Mouse (Mus musculus): Measurements from ENCODE around the gene Stard13. TPM values are rescaled to one million over a fixed set of nuclear protein-coding genes. Genes with fewer than 3 reads are reported as not detected.

Stard13 gene
- polyA plus RNA-seq, 1 experiment from 2014 or later: 2.7 TPM

DNA sequence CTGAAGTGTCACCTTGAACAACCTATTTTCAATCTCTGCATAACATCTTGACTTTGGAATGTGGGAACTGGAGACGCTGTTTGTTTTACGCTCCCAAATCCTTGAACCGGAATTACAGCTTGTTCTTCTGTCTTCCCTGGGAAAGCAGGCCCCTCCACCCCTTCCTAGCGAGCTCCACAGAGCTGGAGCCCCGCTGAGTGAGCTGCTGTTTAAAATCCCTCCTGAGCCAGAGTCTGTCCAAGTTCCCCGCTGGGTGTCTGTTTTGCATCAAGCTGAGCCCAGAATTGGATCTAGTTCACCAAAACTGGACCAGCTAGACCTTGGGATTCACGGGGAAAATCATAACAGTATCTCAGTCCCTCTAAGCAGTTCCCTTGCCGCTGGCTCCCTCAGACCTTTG lies 210.2 kb downstream of the Stard13 start:
- 0 out of 2 replicates have a peak, but pooled peaks cover 13% of the 10 kb centered on the region for H3K4me1 ChIP-seq (ENCODE audit: control insufficient read depth, insufficient read depth, low read length)
- 20% methylated on average over 8 of the region's 8 CpGs for WGBS
- no peaks in the 10 kb centered on the region for H3K27me3 ChIP-seq (ENCODE audit: control insufficient read depth, insufficient read depth, low read length)
- H3K36me3 ChIP-seq (ENCODE audit: control insufficient read depth, insufficient read depth, low read length): no peaks in the 10 kb centered on the region
- no peak for ATAC-seq (ENCODE audit: low read depth)
- H3K27ac ChIP-seq (ENCODE audit: low read depth, low read length): no peak overlapping the region
- H3K4me2 ChIP-seq (ENCODE audit: low read depth, low read length): no peak overlapping the region
- no peak overlapping the region for H3K4me3 ChIP-seq (ENCODE audit: low read depth, low read length)
- no peaks in the 10 kb centered on the region for H3K9me3 ChIP-seq (ENCODE audit: control insufficient read depth, low read length)
- H3K9ac ChIP-seq (replicated peaks; ENCODE audit: low read depth, low read length): no peak overlapping the region

DNA sequence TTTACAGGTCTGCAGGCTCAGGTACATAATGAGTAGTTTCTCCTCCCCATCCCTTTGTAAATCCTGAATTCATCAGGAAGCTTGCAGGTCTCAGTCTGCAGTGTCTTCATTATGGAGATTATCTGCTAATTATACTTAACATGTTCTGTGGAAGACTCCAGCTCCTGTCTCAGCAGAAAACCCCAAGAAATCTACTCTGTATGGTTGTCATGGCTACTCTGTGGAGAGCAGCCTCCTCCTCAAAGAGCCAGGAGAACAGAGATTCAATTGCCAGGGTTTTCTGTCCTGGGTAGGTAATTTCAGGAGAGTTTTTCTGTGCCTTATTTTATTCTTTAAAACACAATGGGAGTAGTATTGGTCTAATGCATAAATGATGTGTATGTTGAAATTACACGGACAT lies 210.7 kb downstream of the Stard13 start:
- Histone ChIP-seq H3K4me3 (ENCODE audit: low read depth, low read length) (no peak overlapping the region), H3K4me2 (ENCODE audit: low read depth, low read length) (no peak overlapping the region), H3K27ac (ENCODE audit: low read depth, low read length) (no peak overlapping the region), H3K36me3 (ENCODE audit: control insufficient read depth, insufficient read depth, low read length) (no peaks in the 10 kb centered on the region), H3K9ac (replicated peaks; ENCODE audit: low read depth, low read length) (no peak overlapping the region), H3K9me3 (ENCODE audit: control insufficient read depth, low read length) (no peaks in the 10 kb centered on the region), H3K4me1 (ENCODE audit: control insufficient read depth, insufficient read depth, low read length) (0 out of 2 replicates have a peak, but pooled peaks cover 13% of the 10 kb centered on the region), H3K27me3 (ENCODE audit: control insufficient read depth, insufficient read depth, low read length) (no peaks in the 10 kb centered on the region)
- no peak for ATAC-seq (ENCODE audit: low read depth)
- 25% methylated on average over 1 of the region's 1 CpGs for WGBS

DNA sequence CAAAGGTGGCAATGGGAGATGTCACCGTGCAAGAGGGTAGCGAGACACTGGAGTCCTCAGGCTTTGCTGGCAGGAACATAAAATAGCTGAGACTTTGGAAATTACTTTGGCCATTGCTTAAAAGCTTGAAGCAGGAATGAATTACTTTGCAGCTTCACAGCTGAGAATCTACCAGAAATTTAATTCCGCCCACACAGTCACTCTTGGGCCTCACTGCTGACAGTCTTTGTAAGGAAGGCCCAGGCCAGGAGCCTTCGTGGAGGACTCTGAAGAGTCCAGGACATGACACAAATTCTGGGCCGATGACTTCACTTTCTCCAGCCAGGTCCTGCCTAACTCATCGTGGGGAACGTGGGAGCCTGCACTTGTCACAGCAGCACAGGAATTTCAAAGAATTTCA lies 211.6 kb downstream of the Stard13 start:
- Histone ChIP-seq H3K9ac (replicated peaks; ENCODE audit: low read depth, low read length) (no peak overlapping the region), H3K27ac (ENCODE audit: low read depth, low read length) (no peak overlapping the region), H3K4me2 (ENCODE audit: low read depth, low read length) (no peak overlapping the region), H3K4me3 (ENCODE audit: low read depth, low read length) (no peak overlapping the region), H3K27me3 (ENCODE audit: control insufficient read depth, insufficient read depth, low read length) (no peaks in the 10 kb centered on the region), H3K4me1 (ENCODE audit: control insufficient read depth, insufficient read depth, low read length) (0 out of 2 replicates have a peak, but pooled peaks cover 13% of the 10 kb centered on the region), H3K9me3 (ENCODE audit: control insufficient read depth, low read length) (no peaks in the 10 kb centered on the region), H3K36me3 (ENCODE audit: control insufficient read depth, insufficient read depth, low read length) (no peaks in the 10 kb centered on the region)
- no peak for ATAC-seq (ENCODE audit: low read depth)
- WGBS: 81% methylated on average over 7 of the region's 7 CpGs

DNA sequence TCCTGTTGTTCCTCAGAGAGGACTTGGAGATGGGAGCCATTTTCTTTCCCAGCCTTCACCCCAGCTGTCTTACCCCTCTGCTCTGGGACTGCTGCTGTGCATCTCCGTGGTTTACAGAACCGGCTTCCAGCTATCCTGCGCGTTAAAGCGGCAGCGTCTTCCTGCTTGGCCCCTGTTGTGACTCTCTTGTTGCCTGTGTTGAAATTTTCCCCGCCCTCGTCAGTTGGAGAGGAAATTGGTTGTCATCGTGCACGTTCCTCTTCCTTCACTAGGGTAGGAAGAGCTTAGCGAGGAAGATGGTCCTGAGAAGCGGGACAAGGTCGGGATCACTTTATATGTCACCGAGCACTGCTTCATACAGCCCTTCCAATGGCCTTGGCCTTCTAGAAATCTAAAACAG lies 212.8 kb downstream of the Stard13 start:
- Histone ChIP-seq H3K9ac (replicated peaks; ENCODE audit: low read depth, low read length) (no peak overlapping the region), H3K9me3 (ENCODE audit: control insufficient read depth, low read length) (no peaks in the 10 kb centered on the region), H3K4me3 (ENCODE audit: low read depth, low read length) (no peak overlapping the region), H3K4me1 (ENCODE audit: control insufficient read depth, insufficient read depth, low read length) (0 out of 2 replicates have a peak, but pooled peaks cover 13% of the 10 kb centered on the region), H3K36me3 (ENCODE audit: control insufficient read depth, insufficient read depth, low read length) (no peaks in the 10 kb centered on the region), H3K27me3 (ENCODE audit: control insufficient read depth, insufficient read depth, low read length) (no peaks in the 10 kb centered on the region), H3K4me2 (ENCODE audit: low read depth, low read length) (no peak overlapping the region), H3K27ac (ENCODE audit: low read depth, low read length) (no peak overlapping the region)
- ATAC-seq (ENCODE audit: low read depth): no peak
- 78% methylated on average over 14 of the region's 14 CpGs for WGBS

DNA sequence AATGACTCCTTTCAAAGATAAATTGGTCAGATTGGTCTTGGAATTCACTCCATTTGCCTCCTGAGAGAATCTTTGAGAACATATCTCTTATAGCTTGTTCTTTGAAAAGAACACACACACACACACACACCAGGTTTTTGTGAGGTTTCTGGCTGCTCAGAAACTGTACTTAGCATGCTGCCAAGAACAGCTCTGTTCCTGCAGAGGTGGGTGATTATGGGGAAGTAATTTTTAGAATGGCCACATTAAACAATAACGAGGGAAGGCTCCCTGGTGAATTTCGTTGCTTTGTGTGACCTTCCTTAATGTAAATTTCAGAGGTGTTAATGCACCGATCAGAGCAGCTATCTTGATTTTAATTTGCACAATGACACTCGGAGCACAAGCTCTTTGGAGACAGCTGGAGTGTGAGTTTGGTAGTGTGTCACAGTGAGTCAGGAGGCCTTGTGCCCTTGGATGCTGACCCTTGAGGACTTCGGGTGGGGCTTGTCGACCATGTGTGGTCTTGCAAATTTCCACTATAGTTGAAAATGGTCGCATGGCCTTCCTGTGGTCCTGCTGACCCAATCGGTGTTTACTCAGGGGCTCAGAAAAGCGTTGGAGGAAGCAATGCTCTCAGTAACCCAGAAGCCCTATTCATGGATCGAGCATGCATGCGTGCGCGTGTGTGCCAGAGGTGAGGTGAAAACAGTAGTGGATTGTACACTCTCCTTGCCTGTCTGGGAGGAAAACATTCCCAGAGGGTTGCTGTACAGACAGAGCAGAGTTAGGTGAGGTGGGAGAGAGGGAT lies 213.4 kb downstream of the Stard13 start:
- Histone ChIP-seq H3K9ac (replicated peaks; ENCODE audit: low read depth, low read length) (no peak overlapping the region), H3K36me3 (ENCODE audit: control insufficient read depth, insufficient read depth, low read length) (no peaks in the 10 kb centered on the region), H3K4me3 (ENCODE audit: low read depth, low read length) (no peak overlapping the region), H3K9me3 (ENCODE audit: control insufficient read depth, low read length) (no peaks in the 10 kb centered on the region), H3K27ac (ENCODE audit: low read depth, low read length) (no peak overlapping the region), H3K27me3 (ENCODE audit: control insufficient read depth, insufficient read depth, low read length) (no peaks in the 10 kb centered on the region), H3K4me1 (ENCODE audit: control insufficient read depth, insufficient read depth, low read length) (0 out of 2 replicates have a peak, but pooled peaks cover 13% of the 10 kb centered on the region), H3K4me2 (ENCODE audit: low read depth, low read length) (no peak overlapping the region)
- 69% methylated on average over 13 of the region's 13 CpGs for WGBS
- no peak for ATAC-seq (ENCODE audit: low read depth)

DNA sequence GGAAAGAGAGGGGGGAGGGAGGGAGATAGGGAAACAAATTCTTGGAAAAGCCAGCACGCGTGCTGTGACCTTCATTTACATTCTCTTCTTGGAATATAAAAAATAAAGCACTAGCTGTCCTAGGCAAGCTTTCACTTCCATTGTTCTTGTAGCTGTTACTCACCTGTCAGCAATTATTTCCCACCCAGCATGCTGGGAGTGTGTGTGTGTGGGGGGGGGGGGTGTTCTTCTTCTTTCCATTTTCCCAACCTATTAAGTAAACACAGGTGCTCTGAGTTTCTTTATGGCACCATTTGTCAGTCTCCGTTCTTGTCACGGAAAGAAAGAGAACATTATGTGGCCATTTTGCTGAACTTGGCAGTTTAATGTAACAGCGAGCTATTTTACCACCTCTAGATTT lies 214.7 kb downstream of the Stard13 start:
- no peak overlapping the region for H3K4me3 ChIP-seq (ENCODE audit: low read depth, low read length)
- H3K36me3 ChIP-seq (ENCODE audit: control insufficient read depth, insufficient read depth, low read length): no peaks in the 10 kb centered on the region
- no peak; the same call in 1 of the 2 replicates for ATAC-seq (ENCODE audit: low read depth)
- no peak overlapping the region for H3K4me2 ChIP-seq (ENCODE audit: low read depth, low read length)
- no peaks in the 10 kb centered on the region for H3K9me3 ChIP-seq (ENCODE audit: control insufficient read depth, low read length)
- no peak overlapping the region for H3K27ac ChIP-seq (ENCODE audit: low read depth, low read length)
- 0 out of 2 replicates have a peak, but pooled peaks cover 13% of the 10 kb centered on the region for H3K4me1 ChIP-seq (ENCODE audit: control insufficient read depth, insufficient read depth, low read length)
- H3K27me3 ChIP-seq (ENCODE audit: control insufficient read depth, insufficient read depth, low read length): no peaks in the 10 kb centered on the region
- WGBS: 51% methylated on average over 5 of the region's 5 CpGs
- no peak overlapping the region for H3K9ac ChIP-seq (replicated peaks; ENCODE audit: low read depth, low read length)

DNA sequence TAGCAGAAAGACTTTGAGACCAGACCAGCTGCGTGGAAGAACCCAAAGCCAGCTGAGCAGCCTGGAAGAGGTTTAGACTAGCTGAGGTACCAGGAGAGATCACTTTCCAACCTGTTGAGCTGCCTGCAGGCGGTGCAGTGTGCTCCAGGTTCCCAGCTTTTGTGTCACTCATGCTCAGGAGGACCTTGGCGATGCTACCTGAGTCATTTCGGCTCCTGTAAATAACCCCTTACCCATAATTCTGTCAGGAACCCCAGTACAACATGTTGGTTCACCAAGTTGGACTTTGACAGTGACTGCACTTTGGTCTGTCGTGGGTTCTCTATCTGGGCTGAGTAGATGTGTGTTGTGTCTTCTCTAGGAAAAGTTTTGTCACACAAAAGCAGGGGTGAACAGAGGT lies 215.2 kb downstream of the Stard13 start:
- 84% methylated on average over 5 of the region's 5 CpGs for WGBS
- H3K27ac ChIP-seq (ENCODE audit: low read depth, low read length): no peak overlapping the region
- no peak overlapping the region for H3K9ac ChIP-seq (replicated peaks; ENCODE audit: low read depth, low read length)
- no peaks in the 10 kb centered on the region for H3K27me3 ChIP-seq (ENCODE audit: control insufficient read depth, insufficient read depth, low read length)
- no peaks in the 10 kb centered on the region for H3K9me3 ChIP-seq (ENCODE audit: control insufficient read depth, low read length)
- H3K36me3 ChIP-seq (ENCODE audit: control insufficient read depth, insufficient read depth, low read length): no peaks in the 10 kb centered on the region
- 0 out of 2 replicates have a peak, but pooled peaks cover 9% of the 10 kb centered on the region for H3K4me1 ChIP-seq (ENCODE audit: control insufficient read depth, insufficient read depth, low read length)
- H3K4me3 ChIP-seq (ENCODE audit: low read depth, low read length): no peak overlapping the region
- ATAC-seq (ENCODE audit: low read depth): no peak
- H3K4me2 ChIP-seq (ENCODE audit: low read depth, low read length): no peak overlapping the region

DNA sequence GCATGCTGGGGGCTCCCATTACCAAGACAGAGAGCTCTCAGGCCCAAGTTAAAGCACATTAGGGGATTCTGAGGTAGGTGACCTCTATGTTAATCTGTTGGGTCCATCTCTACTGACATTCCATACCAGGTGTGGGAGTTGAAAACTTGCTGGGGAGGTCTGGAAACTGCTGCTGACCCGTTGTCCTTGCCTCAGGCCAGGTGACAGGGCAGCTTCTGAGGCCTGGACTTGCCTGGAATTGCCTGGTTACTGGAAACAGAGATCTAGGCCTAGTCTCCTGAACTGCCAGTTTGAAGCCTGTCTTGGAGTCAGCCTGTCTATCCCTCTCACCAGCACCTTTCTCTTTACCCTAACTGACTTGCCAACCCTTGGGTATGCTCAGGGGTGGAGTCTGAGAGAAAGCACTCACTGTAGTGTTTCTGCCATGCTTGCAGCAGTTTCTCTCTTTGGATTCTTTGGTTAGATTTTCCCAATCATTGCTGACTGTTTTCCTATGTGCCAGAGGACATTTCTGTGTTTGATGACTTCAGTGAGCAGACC lies 229.3 kb downstream of the Stard13 start:
- H3K9ac ChIP-seq (replicated peaks; ENCODE audit: low read depth, low read length): no peak overlapping the region
- no peaks in the 10 kb centered on the region for H3K27me3 ChIP-seq (ENCODE audit: control insufficient read depth, insufficient read depth, low read length)
- H3K4me3 ChIP-seq (ENCODE audit: low read depth, low read length): no peak overlapping the region
- no peaks in the 10 kb centered on the region for H3K9me3 ChIP-seq (ENCODE audit: control insufficient read depth, low read length)
- no peaks in the 10 kb centered on the region for H3K4me1 ChIP-seq (ENCODE audit: control insufficient read depth, insufficient read depth, low read length)
- no peak overlapping the region for H3K4me2 ChIP-seq (ENCODE audit: low read depth, low read length)
- no peaks in the 10 kb centered on the region for H3K36me3 ChIP-seq (ENCODE audit: control insufficient read depth, insufficient read depth, low read length)
- 85% methylated on average over 1 of the region's 1 CpGs for WGBS
- no peak for ATAC-seq (ENCODE audit: low read depth)
- no peak overlapping the region for H3K27ac ChIP-seq (ENCODE audit: low read depth, low read length)

DNA sequence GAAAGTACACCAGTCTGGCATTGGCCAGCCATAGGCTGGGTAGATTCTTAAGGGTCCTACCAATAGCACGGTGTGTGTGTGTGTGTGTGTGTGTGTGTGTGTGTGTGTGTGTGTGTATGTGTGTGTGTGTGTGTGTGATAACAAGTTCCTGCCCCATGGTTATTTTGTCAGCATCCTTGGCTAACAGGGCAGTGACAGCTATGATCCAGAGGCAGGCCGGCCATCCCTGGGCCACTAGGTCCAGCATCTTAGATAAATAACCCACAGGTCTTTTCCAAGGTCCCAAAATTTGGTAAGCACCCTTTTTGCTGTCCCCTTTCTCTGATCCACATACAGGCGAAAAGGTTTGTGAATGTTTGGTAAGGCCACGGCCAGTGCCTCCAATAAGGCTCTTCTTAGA lies 231.6 kb downstream of the Stard13 start:
- no peaks in the 10 kb centered on the region for H3K36me3 ChIP-seq (ENCODE audit: control insufficient read depth, insufficient read depth, low read length)
- no peak overlapping the region for H3K4me3 ChIP-seq (ENCODE audit: low read depth, low read length)
- no peak overlapping the region for H3K4me2 ChIP-seq (ENCODE audit: low read depth, low read length)
- WGBS: 95% methylated on average over 4 of the region's 4 CpGs
- H3K27me3 ChIP-seq (ENCODE audit: control insufficient read depth, insufficient read depth, low read length): no peaks in the 10 kb centered on the region
- no peak overlapping the region for H3K9ac ChIP-seq (replicated peaks; ENCODE audit: low read depth, low read length)
- H3K4me1 ChIP-seq (ENCODE audit: control insufficient read depth, insufficient read depth, low read length): no peaks in the 10 kb centered on the region
- no peak for ATAC-seq (ENCODE audit: low read depth)
- no peak overlapping the region for H3K27ac ChIP-seq (ENCODE audit: low read depth, low read length)
- H3K9me3 ChIP-seq (ENCODE audit: control insufficient read depth, low read length): no peaks in the 10 kb centered on the region

Measured in neural tube, embryonic 14.5 days (tissue).